Mouse (Mus musculus) megakaryocyte progenitor cell, adult 5-6 weeks (primary cell): ENCODE measurements around the gene Tex29. TPM values are rescaled to one million over a fixed set of nuclear protein-coding genes. Genes with fewer than 3 reads are reported as not detected.
A peak's percentile ranks its signal among the peaks of the same experiment; 100 is the strongest.
"Not testable (repeated sequence)": the region's sequence is repeated elsewhere in the genome, so short reads cannot be mapped to it uniquely, and the experiment has no call there.

ENCODE experiments used
- ATAC-seq: replicated peaks from 2 replicates; pipeline ENCODE4 v1.8.0; 2016; ENCODE audit warnings: mild to moderate bottlenecking, moderate TSS enrichment, inconsistent platforms; ENCODE audit not compliant: poor library complexity
- total RNA-seq, 2 experiments: library from RNA; stranded (forward) in 1 of 2; stranded (reverse) in 1 of 2; fragments of 157-497, 149-512 nt in 1 of 2; fragments of 200-1000 nt in 1 of 2; gene quantifications; 2 replicates each; pipeline versions ENCODE4 v1.2.3 to v1.2.4; 2015 to 2017

The Tex29 gene
- total RNA-seq, 2 experiments from 2014 or later: not detected

DNA sequence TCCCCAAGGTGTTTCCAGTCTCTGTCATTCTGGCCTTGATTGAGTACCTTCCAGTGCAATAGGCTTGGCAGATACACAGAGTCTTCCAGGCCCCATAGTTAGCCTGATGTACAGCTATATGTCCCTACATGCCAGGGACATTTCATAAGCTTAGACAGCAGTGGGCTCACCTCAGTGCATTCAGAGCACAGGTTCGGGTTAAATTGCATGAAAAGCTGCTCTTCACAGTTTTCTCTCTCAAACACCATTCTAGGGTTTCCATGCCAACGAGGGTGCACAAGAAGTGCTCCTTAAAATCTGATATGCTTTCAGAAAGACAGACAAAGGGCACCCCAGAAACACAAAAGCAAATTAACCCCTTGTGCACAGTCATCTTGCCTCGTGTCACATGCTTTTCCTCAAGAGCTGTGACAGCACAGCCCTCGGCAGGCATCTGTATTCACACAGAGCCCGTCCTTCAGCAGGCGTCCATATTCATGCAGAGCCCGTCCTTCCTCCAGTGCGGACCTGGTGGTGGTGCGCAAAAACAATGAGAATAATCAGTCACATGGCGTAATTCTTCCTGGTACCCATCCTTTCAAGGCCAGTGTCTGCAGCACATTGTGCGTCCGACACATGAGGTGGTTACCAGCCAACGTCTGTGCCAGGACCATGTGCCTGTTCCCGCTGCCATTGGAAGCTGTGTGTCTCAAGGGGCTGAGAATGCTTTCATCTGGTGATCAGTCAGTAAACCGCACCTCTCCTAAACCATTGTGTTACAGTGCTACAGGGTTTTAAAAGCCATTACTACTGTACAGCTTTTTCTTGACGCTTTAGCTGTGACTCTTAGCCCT lies 9.8 kb upstream of the Tex29 start:
- no peak for ATAC-seq

- ATAC-seq: no peak
These were observed 9.1 kb upstream of the Tex29 start for GRCm38 (mm10) chr8:11831174-11831573.

DNA sequence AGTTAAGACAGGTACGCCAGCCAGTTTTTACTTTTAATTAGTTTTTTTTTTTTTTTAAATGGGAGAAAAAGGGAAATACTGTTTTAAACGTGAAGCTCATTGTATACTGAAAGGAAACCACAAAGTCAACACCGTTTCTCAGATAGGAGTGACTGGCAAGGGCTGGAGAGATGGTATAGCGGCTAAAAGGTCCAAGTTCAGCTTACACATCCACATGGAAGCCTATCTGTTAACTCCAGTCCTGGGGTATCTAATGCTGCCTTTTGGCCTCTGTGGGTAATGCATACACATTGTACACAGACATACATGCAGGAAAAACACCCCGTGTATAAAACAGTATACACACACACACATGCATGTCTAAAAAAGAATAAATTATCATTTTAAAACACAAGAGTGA lies 8.3 kb upstream of the Tex29 start:
- 0 out of 2 replicates have a peak, but pooled peaks have one; percentile 34 for ATAC-seq

- ATAC-seq: no peak
These were observed 7.1 kb upstream of the Tex29 start for GRCm38 (mm10) chr8:11833157-11833556.

- ATAC-seq: no peak
These were observed 6.1 kb upstream of the Tex29 start for GRCm38 (mm10) chr8:11834200-11834599.

DNA sequence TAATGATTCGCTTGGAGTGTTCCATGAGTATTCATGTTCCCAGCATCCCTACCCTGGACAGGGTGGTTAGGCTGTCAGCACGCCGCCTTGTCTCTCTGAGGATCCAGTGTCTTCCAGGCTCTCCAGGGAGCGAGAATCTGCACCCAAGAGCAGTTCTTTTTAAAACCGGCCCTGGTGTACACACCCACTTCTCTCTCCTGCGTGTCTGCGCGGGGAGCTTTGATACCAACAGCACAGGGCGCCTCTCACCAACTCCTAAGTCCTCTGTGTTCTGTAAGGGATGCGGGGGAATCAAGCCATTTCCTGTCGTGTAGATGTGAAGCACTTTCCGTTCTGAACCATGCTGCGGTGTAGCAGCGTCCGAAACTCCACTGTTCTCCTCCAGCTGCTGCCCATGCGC lies 5.6 kb upstream of the Tex29 start:
- ATAC-seq: no peak

- no peak for ATAC-seq
These were observed 1.3 kb downstream of the Tex29 start for GRCm38 (mm10) chr8:11841571-11841970.

GRCm38 (mm10) chr8:11842757-11843156 lies 2.5 kb downstream of the Tex29 start:
- no peak for ATAC-seq

DNA sequence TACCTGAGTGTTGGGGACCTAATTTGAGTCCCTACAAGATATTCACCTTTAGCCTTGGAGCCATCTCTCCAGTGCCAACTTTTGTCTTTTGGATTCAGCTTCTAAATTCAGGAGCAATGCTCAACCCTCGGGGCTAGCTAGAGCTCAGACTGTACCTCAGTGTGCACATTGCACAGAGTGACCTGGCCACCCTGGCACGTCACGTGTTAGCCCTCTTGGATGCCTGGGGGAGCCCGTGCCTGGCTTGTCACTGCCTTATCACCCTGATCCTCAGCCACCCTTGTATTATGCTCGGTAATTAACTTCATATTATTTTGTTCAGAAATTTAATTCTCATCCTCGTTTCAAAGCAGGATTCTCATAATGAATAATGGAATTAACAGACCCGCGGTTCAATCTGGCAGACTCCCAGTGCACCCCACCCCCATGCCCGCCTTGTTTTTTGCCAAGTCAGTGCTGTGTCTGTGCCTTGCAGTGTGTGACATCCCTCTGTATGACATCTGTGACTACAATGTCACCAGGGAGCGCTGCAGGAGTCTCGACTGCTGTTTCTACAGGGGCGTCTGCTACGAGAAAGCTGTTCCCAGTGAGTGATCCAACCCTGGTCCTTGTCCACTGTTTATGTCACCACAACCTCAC lies 3.5 kb downstream of the Tex29 start:
- no peak for ATAC-seq

DNA sequence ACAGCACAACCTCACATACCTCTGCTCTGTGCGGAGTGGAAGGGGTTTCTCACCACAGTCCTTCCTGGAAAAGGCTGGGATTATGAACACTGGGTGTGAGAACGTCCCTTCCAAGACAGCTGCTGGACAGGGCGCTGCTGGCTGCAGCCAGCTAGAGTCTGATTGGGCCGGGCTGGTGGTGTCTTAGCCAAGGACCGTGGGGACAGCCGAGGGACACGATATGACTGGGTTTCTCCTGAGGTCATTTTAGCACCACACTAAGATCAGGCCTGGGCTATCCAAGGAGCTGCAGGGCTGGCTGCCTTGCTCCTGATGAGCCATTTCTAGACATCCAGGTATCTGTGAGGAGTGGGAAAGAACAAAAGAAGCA lies 4.0 kb downstream of the Tex29 start:
- no peak for ATAC-seq

DNA sequence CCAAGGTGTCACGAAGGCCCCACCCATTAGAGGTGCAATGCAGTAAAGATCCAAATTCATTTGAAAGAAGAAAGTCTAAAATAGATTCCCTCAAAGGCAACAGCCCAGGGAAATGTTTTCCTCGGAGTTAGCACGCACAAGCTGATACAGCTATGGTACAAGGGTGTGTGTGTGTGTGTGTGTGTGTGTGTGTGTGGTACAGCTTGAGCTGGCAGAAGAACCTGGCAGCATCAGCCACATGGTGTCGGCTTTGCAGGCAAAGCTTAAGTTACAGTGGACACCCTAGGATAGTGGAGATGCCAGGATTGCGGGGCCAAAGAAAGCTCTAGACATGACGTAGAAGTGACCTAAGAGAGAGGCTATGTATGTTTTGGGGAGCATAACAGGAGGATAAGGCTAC lies 6.5 kb downstream of the Tex29 start:
- no peak for ATAC-seq

GRCm38 (mm10) chr8:11867832-11868231 lies 27.6 kb downstream of the Tex29 start:
- ATAC-seq: no peak

DNA sequence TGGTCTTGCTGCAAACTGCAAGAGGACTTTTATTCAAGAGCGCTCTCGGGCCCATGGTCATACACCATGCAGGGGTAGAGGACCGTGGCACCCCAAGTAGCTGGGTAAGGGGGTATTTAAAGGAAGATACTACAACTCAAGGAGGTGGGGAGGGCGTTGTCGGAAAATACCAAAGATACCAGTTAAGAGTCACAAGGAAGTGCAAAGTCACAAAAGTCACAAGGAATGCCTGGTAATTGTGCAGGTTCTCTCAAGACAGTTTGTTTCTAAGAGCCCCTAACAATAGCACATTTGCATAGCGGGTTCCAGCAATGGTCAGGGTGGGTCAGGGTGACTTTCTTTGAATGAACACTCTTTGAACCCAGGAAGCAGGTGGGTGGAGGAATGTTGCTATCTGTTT lies 34.0 kb downstream of the Tex29 start:
- not testable (repeated sequence) for ATAC-seq

DNA sequence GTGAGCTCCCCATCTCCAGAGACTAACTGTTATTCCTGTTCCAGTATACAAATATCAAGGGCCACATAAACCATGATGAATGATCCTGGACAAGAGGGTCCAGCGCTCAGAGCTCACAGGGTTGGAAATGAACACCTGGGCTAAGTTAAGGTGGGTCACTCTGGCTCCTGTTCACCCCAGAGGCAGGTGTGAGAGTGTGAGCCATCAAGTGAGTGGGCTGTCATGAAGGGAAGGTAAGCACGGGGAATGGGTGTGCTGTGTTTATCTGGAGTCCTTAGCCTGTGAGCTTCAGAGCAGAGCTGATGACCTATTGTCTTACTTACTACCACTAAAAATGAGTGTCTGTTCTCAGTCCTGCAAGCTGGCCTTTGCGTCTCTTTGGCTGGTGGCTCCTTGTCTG lies 44.4 kb downstream of the Tex29 start:
- ATAC-seq: no peak

DNA sequence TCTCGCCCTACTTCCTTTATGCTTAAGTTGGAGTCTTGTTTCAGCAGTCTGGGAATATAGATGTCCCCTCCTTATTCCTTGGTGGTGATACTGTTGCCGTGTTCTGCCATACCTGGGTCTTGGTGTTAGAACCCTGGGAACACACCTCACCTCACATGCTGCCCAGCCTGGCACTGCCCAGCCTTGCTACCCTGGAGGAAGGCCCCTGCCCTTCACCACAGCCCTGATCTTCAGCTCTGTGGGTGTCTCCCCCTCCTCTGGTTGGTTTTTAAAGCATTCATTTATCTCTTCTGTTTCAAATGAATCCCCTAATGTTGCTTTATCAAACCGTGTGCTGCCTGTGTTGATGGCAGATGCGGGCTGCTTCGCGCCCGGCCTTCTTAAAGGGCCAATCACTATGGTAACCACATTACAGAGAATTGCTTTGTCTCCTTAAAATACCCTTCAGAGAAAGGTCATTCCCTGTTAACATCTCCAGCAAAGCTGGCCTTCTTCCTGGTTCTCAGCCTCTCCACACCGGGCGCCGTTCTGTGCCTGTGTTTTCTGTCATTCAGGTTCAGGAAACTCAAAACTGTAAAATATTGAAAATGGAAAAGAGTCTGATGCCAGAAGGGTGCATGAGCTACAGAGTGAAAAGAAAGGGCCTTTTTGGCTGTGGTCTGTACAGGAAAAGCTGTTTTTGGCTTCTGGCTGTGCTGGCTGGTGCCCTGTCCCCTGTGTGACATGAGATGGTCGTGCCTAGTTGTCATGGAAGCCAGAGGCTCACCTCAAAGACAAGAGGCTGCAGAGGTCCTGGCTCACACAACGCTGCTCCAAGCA lies 45.8 kb downstream of the Tex29 start:
- no peak for ATAC-seq

DNA sequence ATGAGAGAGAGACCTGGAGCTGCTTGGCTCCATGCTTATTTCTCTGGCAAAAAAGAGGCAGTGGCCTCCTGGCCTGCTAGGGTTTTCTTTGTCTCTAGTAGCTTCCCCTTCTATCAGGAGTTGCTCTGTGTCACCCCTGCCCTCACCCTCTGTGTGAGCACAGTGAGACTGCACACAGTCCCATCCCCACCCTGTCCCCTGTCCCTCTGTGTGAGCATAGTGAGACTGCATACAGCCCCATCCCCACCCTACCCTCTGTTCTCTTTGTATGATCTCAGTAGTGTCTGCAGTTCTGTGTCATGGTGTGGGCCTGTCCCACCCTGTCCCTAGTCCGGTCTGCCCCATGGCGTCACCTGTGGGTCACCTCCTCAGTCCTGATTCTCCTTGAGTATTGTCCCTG lies 46.5 kb downstream of the Tex29 start:
- no peak for ATAC-seq

DNA sequence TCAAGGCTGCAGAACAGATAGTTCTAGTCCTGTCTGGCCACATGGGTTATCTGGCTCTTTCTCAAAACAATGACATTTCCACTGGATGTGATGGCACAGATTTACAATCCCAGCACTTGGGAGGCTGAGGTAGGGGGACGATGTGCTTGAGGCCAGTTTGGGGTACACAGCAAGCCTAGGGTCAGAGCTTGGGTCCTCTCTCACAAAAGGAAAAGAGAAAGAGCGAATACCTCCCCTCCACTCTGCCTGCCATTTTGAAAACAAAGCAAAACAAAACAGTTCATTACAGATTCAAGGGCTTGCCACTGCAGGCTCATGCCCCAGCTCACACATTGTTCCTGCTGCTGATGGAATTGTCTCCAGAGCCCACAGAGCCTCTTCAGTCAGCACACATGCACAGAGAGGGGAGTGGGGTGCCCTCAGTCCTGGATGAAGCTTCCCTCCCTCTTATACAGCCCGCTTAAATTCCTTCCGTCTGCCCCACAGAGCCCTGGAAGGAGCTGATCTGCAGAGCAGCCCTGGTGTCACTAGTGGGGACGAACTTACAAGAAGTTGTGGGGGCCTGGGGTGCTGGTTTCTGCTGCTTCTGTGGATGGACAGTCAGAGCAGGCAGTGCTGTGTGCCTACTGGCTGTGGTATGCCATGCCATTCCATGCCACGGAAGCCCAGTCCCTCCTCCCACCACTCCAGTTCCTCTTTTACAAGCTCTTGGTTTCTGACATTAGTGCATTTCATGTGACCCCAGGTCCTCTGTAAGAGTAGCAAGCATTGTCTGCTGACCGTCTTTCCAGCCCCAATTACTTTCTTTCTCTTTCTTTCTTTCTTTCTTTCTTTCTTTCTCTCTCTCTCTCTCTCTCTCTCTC lies 49.1 kb downstream of the Tex29 start:
- peak; percentile 77 for ATAC-seq

- no peak for ATAC-seq
These were observed 52.5 kb downstream of the Tex29 start for GRCm38 (mm10) chr8:11892756-11893155.

GRCm38 (mm10) chr8:11896022-11896662 lies 55.9 kb downstream of the Tex29 start:
- ATAC-seq: no peak

DNA sequence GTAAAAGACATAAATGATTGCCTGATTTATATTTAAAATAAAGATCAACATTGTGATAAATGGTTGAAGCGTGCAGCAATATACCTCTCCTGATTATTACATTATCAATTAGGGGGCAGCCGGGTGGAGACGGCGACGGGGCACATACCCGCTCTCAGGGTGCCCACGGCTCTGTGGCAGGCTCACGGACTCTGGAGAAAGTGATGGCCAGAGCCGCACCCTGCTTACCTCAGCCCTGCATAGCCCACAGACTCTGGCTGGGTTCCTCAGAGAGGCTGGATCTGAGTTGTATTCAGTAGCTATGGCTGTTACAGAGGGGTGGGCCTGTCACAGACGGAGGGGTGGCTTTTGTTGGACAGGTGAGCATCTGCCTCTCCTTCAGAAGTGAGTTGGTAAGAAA lies 56.4 kb downstream of the Tex29 start:
- no peak for ATAC-seq
